26 mouse cellular contexts compared by ENCODE assay signal in the genomic region with DNA sequence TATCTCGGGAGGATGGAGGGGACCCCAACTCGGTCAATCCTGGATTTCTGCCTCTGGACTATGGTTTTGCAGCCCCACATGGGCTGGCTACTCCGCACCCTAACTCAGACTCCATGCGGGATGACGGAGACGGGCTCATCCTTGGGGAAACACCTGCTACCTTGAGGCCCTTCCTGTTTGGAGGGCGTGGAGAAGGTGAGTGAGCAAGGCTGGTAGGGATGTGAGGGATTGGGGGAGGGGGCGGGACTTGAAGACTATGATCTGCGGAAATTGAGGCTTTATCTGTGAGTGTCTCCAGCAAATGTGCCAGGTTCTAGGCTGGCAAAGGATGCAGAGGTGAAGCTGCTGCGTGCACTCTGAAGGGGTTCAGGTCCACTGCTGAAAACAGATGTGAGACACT. TPM values are rescaled to one million over a fixed set of nuclear protein-coding genes. Genes with fewer than 3 reads are reported as not detected.
DNase-seq lines count a peak whose midpoint lies in the region; ATAC-seq and TF ChIP-seq lines count a peak whose summit lies in the region.
"Had no signal": no experiment of that assay in that cellular context is flagged by ENCODE, and none has a peak within 500 bp of the region (broad histone marks: within the 10 kb centered on the region; RNA-seq: fewer than 3 reads in every experiment).

No protein-coding gene starts in this region.

- no peak for TF ChIP-seq CTCF in E14TG2a.4 (conservative IDR thresholded peaks at IDR 0.05; ENCODE audit: low read length)

- peaks cover 30% of the 10 kb centered on the region for H3K36me3 ChIP-seq in hindbrain, embryonic 13.5 days
- no peaks in the 10 kb centered on the region for H3K36me3 ChIP-seq in hindbrain, embryonic 10.5 days
- H3K36me3 ChIP-seq in E14TG2a.4 (ENCODE audit: insufficient read depth, low read length), result peaks cover 28% of the 10 kb centered on the region
- H3K36me3 ChIP-seq in intestine, embryonic 16.5 days (ENCODE audit: control insufficient read depth, insufficient read depth, low read length), result no peaks in the 10 kb centered on the region
- H3K36me3 ChIP-seq: embryonic facial prominence, embryonic 12.5 days; embryonic facial prominence, embryonic 15.5 days; forebrain, embryonic 12.5 days; forebrain, embryonic 15.5 days had no signal

- no peaks in the 10 kb centered on the region for H3K9me3 ChIP-seq in hindbrain, embryonic 13.5 days
- H3K9me3 ChIP-seq in hindbrain, embryonic 10.5 days, result no peaks in the 10 kb centered on the region
- H3K9me3 ChIP-seq in E14TG2a.4 (ENCODE audit: low read length), result no peaks in the 10 kb centered on the region
- no peaks in the 10 kb centered on the region for H3K9me3 ChIP-seq in intestine, embryonic 16.5 days (ENCODE audit: control insufficient read depth, low read length)
- H3K9me3 ChIP-seq: embryonic facial prominence, embryonic 12.5 days; embryonic facial prominence, embryonic 15.5 days; forebrain, embryonic 12.5 days; forebrain, embryonic 15.5 days had no signal

- H3K9ac ChIP-seq in hindbrain, embryonic 13.5 days, result peak overlapping the region; percentile 19; the same call in 1 of the 2 replicates
- H3K9ac ChIP-seq in intestine, embryonic 16.5 days (ENCODE audit: low read depth, low read length), result no peak overlapping the region
- H3K9ac ChIP-seq: embryonic facial prominence, embryonic 12.5 days; embryonic facial prominence, embryonic 15.5 days; forebrain, embryonic 12.5 days; forebrain, embryonic 15.5 days; hindbrain, embryonic 14.5 days had no signal

- peaks cover 46% of the 10 kb centered on the region for H3K4me1 ChIP-seq in hindbrain, embryonic 13.5 days (replicated peaks)
- peaks cover 33% of the 10 kb centered on the region for H3K4me1 ChIP-seq in hindbrain, embryonic 10.5 days (replicated peaks)
- H3K4me1 ChIP-seq in E14TG2a.4 (replicated peaks; ENCODE audit: low read depth, low read length), result peaks cover 83% of the 10 kb centered on the region
- peaks cover 13% of the 10 kb centered on the region for H3K4me1 ChIP-seq in intestine, embryonic 16.5 days (ENCODE audit: control insufficient read depth, insufficient read depth, low read length)

- intact Hi-C loops in gastrocnemius, postnatal 14 days (cut with DNase I; ENCODE audit: low total_unique reads), result no loop called here

- peak overlapping the region; percentile 4; the same call in 1 of the 2 replicates for H3K4me3 ChIP-seq in hindbrain, embryonic 13.5 days
- no peak overlapping the region for H3K4me3 ChIP-seq in hindbrain, embryonic 10.5 days
- peak overlapping the region; percentile 84 for H3K4me3 ChIP-seq in E14TG2a.4 (replicated peaks; ENCODE audit: low read length)
- no peak overlapping the region for H3K4me3 ChIP-seq in intestine, embryonic 16.5 days (ENCODE audit: low read length)
- H3K4me3 ChIP-seq: embryonic facial prominence, embryonic 12.5 days; embryonic facial prominence, embryonic 15.5 days; forebrain, embryonic 12.5 days; forebrain, embryonic 15.5 days had no signal

- 39% methylated on average over 10 of the region's 10 CpGs for WGBS in hindbrain, embryonic 13.5 days
- WGBS in hindbrain, embryonic 10.5 days, result 33% methylated on average over 10 of the region's 10 CpGs
- WGBS in intestine, embryonic 16.5 days, result 28% methylated on average over 10 of the region's 10 CpGs

- no peak overlapping the region for H3K4me2 ChIP-seq in hindbrain, embryonic 13.5 days
- H3K4me2 ChIP-seq in intestine, embryonic 16.5 days (ENCODE audit: low read depth, low read length), result no peak overlapping the region
- H3K4me2 ChIP-seq: embryonic facial prominence, embryonic 12.5 days; embryonic facial prominence, embryonic 15.5 days; forebrain, embryonic 12.5 days; forebrain, embryonic 15.5 days; heart, embryonic 11.5 days; hindbrain, embryonic 14.5 days had no signal

- no peak for DNase-seq in hindbrain, embryonic 10.5 days (ENCODE audit: low spot score)
- DNase-seq in ES-CJ7 (ENCODE audit: low read depth, low spot score), result peak; percentile 72
- DNase-seq in ZHBTc4 (ENCODE audit: low read depth, low spot score), result peak; percentile 55
- DNase-seq in gastrocnemius, postnatal 14 days, result no peak
- DNase-seq in ovary, postnatal 10 days (ENCODE audit: low spot score), result no peak
- DNase-seq: adrenal gland, adult 2 months; adrenal gland, postnatal 14 days; B cell, adult 2 months; cerebellum, adult 11 months; cerebellum, adult 2 months; cerebellum, postnatal 25 days; gastrocnemius, postnatal 10 days had no signal

- peaks cover 93% of the 10 kb centered on the region for H3K27me3 ChIP-seq in hindbrain, embryonic 13.5 days
- peaks cover 99% of the 10 kb centered on the region for H3K27me3 ChIP-seq in hindbrain, embryonic 10.5 days (ENCODE audit: insufficient read depth, poor library complexity, severe bottlenecking)
- H3K27me3 ChIP-seq in E14TG2a.4 (ENCODE audit: insufficient read depth, low read length), result peaks cover 60% of the 10 kb centered on the region
- peaks cover 52% of the 10 kb centered on the region for H3K27me3 ChIP-seq in intestine, embryonic 16.5 days (replicated peaks; ENCODE audit: control insufficient read depth, insufficient read depth, low read length)

- no peak overlapping the region for H3K27ac ChIP-seq in hindbrain, embryonic 13.5 days
- no peak overlapping the region for H3K27ac ChIP-seq in hindbrain, embryonic 10.5 days
- H3K27ac ChIP-seq in intestine, embryonic 16.5 days (ENCODE audit: low read length), result no peak overlapping the region
- H3K27ac ChIP-seq: embryonic facial prominence, embryonic 12.5 days; embryonic facial prominence, embryonic 15.5 days; forebrain, embryonic 12.5 days; forebrain, embryonic 15.5 days; hindbrain, embryonic 14.5 days; hindbrain, postnatal 0 days had no signal

- no peak for ATAC-seq in hindbrain, embryonic 13.5 days (ENCODE audit: low FRiP score)
- ATAC-seq in intestine, embryonic 16.5 days, result no peak
- ATAC-seq: forebrain, embryonic 15.5 days; hindbrain, postnatal 0 days; inflammation-experienced regulatory T-cells, adult 6 months; intestine, postnatal 0 days had no signal

RNA-seq across cellular contexts. Expression of gene Pianp, which starts 3.1 kb away (rescaled TPM):
- polyA plus RNA-seq in hindbrain, embryonic 13.5 days (2015; fragmentation: Nextera tagmentation; extraction: Ambion mirVana), result 29.3 and 31.6 TPM in 2 replicates
- polyA plus RNA-seq in hindbrain, embryonic 10.5 days (2016; fragmentation: Nextera tagmentation; extraction: Ambion mirVana), result 0.85 and 2.4 TPM in 2 replicates
- under 1 TPM; 0.16 to 0.72 TPM for total RNA-seq in gastrocnemius, postnatal 14 days (2021)
- 1.9 and 2.0 TPM in 2 replicates for polyA plus RNA-seq in intestine, embryonic 16.5 days (2015; fragmentation: Nextera tagmentation; extraction: Ambion mirVana)
- total RNA-seq: common myeloid progenitor, adult 5-6 weeks; hematopoietic stem cell, adult 5-6 weeks had no signal
- polyA plus RNA-seq: heart, embryonic 11.5 days had no signal

RNA-seq across cellular contexts. Expression of gene Zfp384, which starts 9.4 kb away (rescaled TPM):
- 17.7 and 20.4 TPM in 2 replicates for polyA plus RNA-seq in hindbrain, embryonic 13.5 days (2015; fragmentation: Nextera tagmentation; extraction: Ambion mirVana)
- 8.7 and 12.8 TPM in 2 replicates for polyA plus RNA-seq in hindbrain, embryonic 10.5 days (2016; fragmentation: Nextera tagmentation; extraction: Ambion mirVana)
- 10 to 100 TPM; 20.1 to 20.7 TPM for total RNA-seq in gastrocnemius, postnatal 14 days (2021)
- 8.9 and 10.3 TPM in 2 replicates for polyA plus RNA-seq in intestine, embryonic 16.5 days (2015; fragmentation: Nextera tagmentation; extraction: Ambion mirVana)

RNA-seq across cellular contexts. Expression of gene Cops7a, which starts 34.2 kb away (rescaled TPM):
- 89.3 and 94.5 TPM in 2 replicates for polyA plus RNA-seq in hindbrain, embryonic 13.5 days (2015; fragmentation: Nextera tagmentation; extraction: Ambion mirVana)
- 130 and 138 TPM in 2 replicates for polyA plus RNA-seq in hindbrain, embryonic 10.5 days (2016; fragmentation: Nextera tagmentation; extraction: Ambion mirVana)
- total RNA-seq in gastrocnemius, postnatal 14 days (2021), result 100 to 1,000 TPM in 1 of 2 experiments, 10 to 100 TPM in 1; 99.1 to 100 TPM
- polyA plus RNA-seq in intestine, embryonic 16.5 days (2015; fragmentation: Nextera tagmentation; extraction: Ambion mirVana), result 170 and 176 TPM in 2 replicates

RNA-seq across cellular contexts. Expression of gene Ing4, which starts 40.0 kb away (rescaled TPM):
- 168 and 175 TPM in 2 replicates for polyA plus RNA-seq in hindbrain, embryonic 13.5 days (2015; fragmentation: Nextera tagmentation; extraction: Ambion mirVana)
- polyA plus RNA-seq in hindbrain, embryonic 10.5 days (2016; fragmentation: Nextera tagmentation; extraction: Ambion mirVana), result 125 and 153 TPM in 2 replicates
- 10 to 100 TPM; 29.6 TPM for total RNA-seq in gastrocnemius, postnatal 14 days (2021)
- 96.0 and 105 TPM in 2 replicates for polyA plus RNA-seq in intestine, embryonic 16.5 days (2015; fragmentation: Nextera tagmentation; extraction: Ambion mirVana)

RNA-seq across cellular contexts. Expression of gene Acrbp, which starts 49.9 kb away (rescaled TPM):
- 17.5 and 19.7 TPM in 2 replicates for polyA plus RNA-seq in hindbrain, embryonic 13.5 days (2015; fragmentation: Nextera tagmentation; extraction: Ambion mirVana)
- 13.1 and 15.5 TPM in 2 replicates for polyA plus RNA-seq in hindbrain, embryonic 10.5 days (2016; fragmentation: Nextera tagmentation; extraction: Ambion mirVana)
- total RNA-seq in gastrocnemius, postnatal 14 days (2021), result 1 to 10 TPM; 1.4 to 2.5 TPM
- polyA plus RNA-seq in intestine, embryonic 16.5 days (2015; fragmentation: Nextera tagmentation; extraction: Ambion mirVana), result 9.8 and 10.6 TPM in 2 replicates

Comparison
In these comparisons a context has a peak if more than half of its experiments do, and no peak if none do; other contexts are left out.
1. H3K4me3 ChIP-seq: peak in hindbrain, embryonic 13.5 days (single experiment) and E14TG2a.4 (single experiment); none in hindbrain, embryonic 10.5 days (single experiment) and intestine, embryonic 16.5 days (single experiment).
2. DNase-seq: peak in ES-CJ7 (single experiment) and ZHBTc4 (single experiment); none in hindbrain, embryonic 10.5 days (single experiment), gastrocnemius, postnatal 14 days (single experiment) and ovary, postnatal 10 days (single experiment).